Comparison of ENCODE assay signal across 17 mouse cellular contexts in genomic region chr13:80623005-80623404, GRCm38 (mm10).
A peak's percentile ranks its signal among the peaks of the same experiment; 100 is the strongest.
DNase-seq lines count a peak whose midpoint lies in the region; ATAC-seq lines count a peak whose summit lies in the region.
"Had no signal": no experiment of that assay in that cellular context is flagged by ENCODE, and none has a peak within 500 bp of the region (broad histone marks: within the 10 kb centered on the region; RNA-seq: fewer than 3 reads in every experiment).

No protein-coding gene starts in this region.

- no peaks in the 10 kb centered on the region for H3K27me3 ChIP-seq in neural tube, embryonic 11.5 days (ENCODE audit: control insufficient read depth, insufficient read depth, low read length)
- no peaks in the 10 kb centered on the region for H3K27me3 ChIP-seq in forebrain, embryonic 15.5 days
- H3K27me3 ChIP-seq: intestine, embryonic 15.5 days had no signal

- no peak overlapping the region for H3K9ac ChIP-seq in neural tube, embryonic 11.5 days (ENCODE audit: low read length)
- no peak overlapping the region for H3K9ac ChIP-seq in forebrain, embryonic 15.5 days (replicated peaks)
- H3K9ac ChIP-seq: intestine, embryonic 15.5 days; lung, embryonic 14.5 days had no signal

- WGBS in neural tube, embryonic 11.5 days: 44% methylated on average over 2 of the region's 2 CpGs
- WGBS in forebrain, embryonic 15.5 days: 2% methylated on average over 2 of the region's 2 CpGs

- H3K4me2 ChIP-seq in neural tube, embryonic 11.5 days (ENCODE audit: low read depth): no peak overlapping the region
- no peak overlapping the region for H3K4me2 ChIP-seq in forebrain, embryonic 15.5 days (replicated peaks)
- H3K4me2 ChIP-seq: intestine, embryonic 15.5 days; lung, embryonic 14.5 days had no signal

- peak; percentile 50; the same call in 1 of the 2 replicates for ATAC-seq in neural tube, embryonic 11.5 days (ENCODE audit: insufficient read depth, low FRiP score, low TSS enrichment)
- ATAC-seq in forebrain, embryonic 15.5 days (replicated peaks): peak; percentile 87
- no peak for ATAC-seq in erythroid progenitor cell, adult 5-6 weeks (replicated peaks; ENCODE audit: low FRiP score, poor library complexity, severe bottlenecking)
- ATAC-seq: intestine, embryonic 15.5 days had no signal

- H3K27ac ChIP-seq in neural tube, embryonic 11.5 days (ENCODE audit: low read depth, low read length): no peak overlapping the region
- no peak overlapping the region for H3K27ac ChIP-seq in forebrain, embryonic 15.5 days (replicated peaks)
- H3K27ac ChIP-seq: heart, adult 2 months; intestine, embryonic 15.5 days; macrophage had no signal

- H3K4me3 ChIP-seq in neural tube, embryonic 11.5 days (ENCODE audit: low read depth, low read length): no peak overlapping the region
- no peak overlapping the region for H3K4me3 ChIP-seq in forebrain, embryonic 15.5 days
- H3K4me3 ChIP-seq: heart, adult 2 months; intestine, embryonic 15.5 days had no signal

- no peaks in the 10 kb centered on the region for H3K4me1 ChIP-seq in neural tube, embryonic 11.5 days (ENCODE audit: control insufficient read depth, insufficient read depth, low read length)
- 0 out of 2 replicates have a peak, but pooled peaks cover 4% of the 10 kb centered on the region for H3K4me1 ChIP-seq in forebrain, embryonic 15.5 days
- H3K4me1 ChIP-seq: intestine, embryonic 15.5 days had no signal

- H3K9me3 ChIP-seq in neural tube, embryonic 11.5 days (ENCODE audit: control insufficient read depth, low read length): no peaks in the 10 kb centered on the region
- H3K9me3 ChIP-seq in forebrain, embryonic 15.5 days: no peaks in the 10 kb centered on the region
- H3K9me3 ChIP-seq: intestine, embryonic 15.5 days had no signal

- H3K36me3 ChIP-seq in neural tube, embryonic 11.5 days (ENCODE audit: control insufficient read depth, insufficient read depth, low read length): no peaks in the 10 kb centered on the region
- no peaks in the 10 kb centered on the region for H3K36me3 ChIP-seq in forebrain, embryonic 15.5 days
- H3K36me3 ChIP-seq: intestine, embryonic 15.5 days had no signal

- no peak for DNase-seq in neural tube, embryonic 11.5 days (ENCODE audit: low spot score)
- no peak for DNase-seq in neural tube, embryonic 10.5 days (ENCODE audit: extremely low spot score, low spot score)
- peak; percentile 29 for DNase-seq in mesoderm, embryonic 11.5 days (ENCODE audit: low read depth, low spot score)
- DNase-seq in B cell, adult 2 months: no peak
- DNase-seq in layer of hippocampus, postnatal 25 days (ENCODE audit: extremely low spot score in 1 of 2, low spot score in 1 of 2): no peak
- DNase-seq: adrenal gland, adult 2 months; cerebellum, adult 18-20 months; gastrocnemius, postnatal 10 days; heart, adult 2 months; heart, postnatal 10 days; liver; lung, embryonic 14.5 days; right cerebral cortex, postnatal 14 days had no signal
